Mouse (Mus musculus) spleen, adult 12 weeks (tissue): ENCODE results near the gene Bmper.

Experiments
- DNase-seq: peaks from one replicate; pipeline ENCODE4 v3.0.0; 2022; ENCODE audit warnings: low spot score

The Bmper gene

DNA sequence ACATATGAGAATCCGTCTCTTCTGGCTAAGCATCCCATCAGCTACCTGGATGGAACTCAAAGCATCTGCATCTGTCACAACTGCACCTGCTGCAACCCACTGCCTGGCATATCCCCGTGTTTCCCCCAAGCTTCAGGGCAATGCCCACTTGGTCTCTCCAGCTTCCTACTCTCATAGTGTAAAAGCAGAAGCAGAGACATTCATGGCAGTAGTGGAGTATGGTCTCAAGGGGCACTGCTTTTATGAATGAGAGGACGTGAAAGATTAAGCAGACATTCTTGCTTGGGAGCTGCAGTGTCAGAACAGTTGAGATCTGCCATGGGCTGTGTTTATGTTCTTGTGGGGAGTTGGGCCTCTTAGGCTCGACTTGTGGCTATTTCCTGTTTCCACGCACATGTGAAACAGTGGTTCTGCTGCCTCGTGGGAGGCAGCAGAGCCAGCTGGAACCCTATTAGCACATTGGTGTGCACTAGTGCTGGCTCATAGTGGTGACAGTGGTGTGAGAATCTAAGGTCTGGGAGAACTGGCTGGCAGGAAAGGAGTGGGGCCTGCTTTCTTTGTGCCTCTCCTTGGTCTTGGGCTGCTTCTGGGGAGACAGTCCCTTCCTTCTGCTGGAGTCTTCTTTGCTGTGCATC lies 12.6 kb downstream of the Bmper start:
- no peak for DNase-seq

DNA sequence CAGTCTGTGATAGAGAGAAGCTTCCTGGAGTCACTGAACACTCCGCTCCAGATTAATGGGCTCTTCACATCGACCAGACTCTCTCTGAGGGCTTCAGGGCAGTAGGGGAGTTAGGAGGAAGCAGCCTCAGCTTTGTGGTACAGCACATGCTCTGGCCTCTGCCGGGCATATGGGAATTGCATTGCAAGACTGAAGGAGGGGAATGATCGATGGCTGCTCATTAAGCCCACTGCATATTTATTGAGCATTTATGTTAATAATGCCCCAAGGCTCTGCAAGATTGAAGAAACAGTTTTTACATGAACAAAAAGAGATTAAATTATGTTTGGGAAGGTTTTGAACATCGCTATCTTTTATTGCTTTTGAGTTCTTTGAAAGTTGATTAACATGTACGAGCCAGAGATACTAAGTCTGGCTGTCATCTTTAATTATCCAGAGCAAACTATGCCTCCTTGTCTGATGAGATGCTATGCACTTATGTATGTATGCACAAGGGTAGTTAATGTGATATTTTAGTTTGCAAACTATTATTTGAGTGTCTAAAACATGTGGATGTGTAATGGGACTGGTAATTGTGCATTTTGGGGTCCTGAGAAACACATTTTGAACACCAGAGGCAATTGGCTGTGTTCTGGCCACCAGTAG lies 13.9 kb downstream of the Bmper start:
- DNase-seq, result no peak

- DNase-seq, result no peak
Measured at GRCm38 (mm10) chr9:23239011-23239410, 16.1 kb downstream of the Bmper start.

GRCm38 (mm10) chr9:23242911-23243310 lies 20.0 kb downstream of the Bmper start:
- DNase-seq, result no peak

DNA sequence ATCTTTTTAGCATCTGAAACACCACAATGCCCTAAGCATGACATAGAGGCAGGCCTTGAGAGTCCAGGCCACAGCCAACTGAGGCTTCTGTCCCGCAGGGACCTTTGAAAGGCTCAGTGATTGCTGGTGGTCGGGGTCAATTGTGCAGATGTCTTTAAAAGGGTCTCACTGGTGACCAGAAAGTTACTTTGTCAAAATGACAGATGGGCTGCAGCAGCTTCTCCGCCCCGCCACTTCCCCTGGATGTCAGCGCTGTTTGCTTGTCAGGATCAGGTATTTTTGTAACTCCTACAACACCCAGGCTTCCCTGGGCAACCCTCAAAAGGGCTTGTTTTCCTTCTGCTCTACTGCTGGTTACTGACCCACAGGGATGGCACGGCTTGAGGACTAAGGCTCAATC lies 21.0 kb downstream of the Bmper start:
- DNase-seq, result no peak

DNA sequence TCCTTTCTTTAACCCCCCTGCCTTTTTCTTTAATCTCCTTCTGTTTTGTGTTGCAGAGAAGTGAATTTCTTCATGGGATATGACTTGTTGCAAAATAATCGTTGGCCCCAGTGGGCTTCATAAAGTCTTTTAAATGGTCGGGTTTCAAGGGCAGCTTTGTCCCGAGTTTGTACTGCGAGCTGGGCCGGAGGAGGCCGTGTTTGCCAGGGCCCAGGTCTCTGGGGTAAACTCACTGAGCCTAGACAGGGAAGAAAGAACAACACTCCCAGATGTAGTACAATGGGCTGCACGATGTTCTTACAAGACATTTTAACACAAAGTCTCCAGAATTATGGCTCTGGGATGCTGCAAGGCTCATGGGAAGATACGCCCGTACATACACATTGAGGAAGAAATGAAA lies 23.5 kb downstream of the Bmper start:
- DNase-seq, result no peak

DNA sequence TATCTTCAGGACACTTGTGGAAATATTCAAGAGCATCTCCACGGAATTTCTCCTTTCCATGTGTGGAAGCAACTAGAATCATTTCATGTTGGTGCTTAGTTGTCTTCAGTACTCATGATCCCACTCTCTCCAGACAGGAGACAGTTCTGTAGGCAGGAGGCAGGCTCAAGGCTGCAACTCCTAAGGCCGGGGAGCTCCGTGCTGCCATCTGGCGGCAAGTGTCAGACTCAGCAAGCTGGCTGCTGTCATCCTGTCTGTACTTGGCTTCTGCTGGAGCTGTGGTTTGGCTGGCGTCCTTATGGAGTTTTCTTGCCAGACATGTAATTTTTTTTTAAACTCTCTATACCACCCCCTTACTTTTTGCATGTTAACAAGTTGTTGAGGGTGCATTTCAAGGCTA lies 27.1 kb downstream of the Bmper start:
- DNase-seq, result peak; percentile 3

DNA sequence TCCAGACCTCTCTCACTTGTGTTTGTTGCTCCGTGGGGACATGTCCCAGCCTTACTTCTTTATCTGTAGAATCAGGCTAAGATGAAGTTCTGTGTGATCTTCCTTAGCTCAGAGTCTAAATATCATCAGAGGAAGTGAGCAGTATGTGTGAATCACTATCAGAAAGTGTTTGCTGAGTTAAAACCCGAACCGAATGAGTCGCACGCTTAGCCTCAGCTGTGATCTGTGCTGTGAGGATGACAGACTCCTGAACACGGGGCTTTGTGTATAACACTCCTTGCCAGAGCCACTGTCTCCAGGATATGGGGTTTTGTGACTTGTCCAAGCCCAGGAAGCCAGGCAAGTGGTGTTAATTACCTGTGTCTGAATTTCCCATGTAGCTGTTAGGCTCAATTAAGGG lies 28.1 kb downstream of the Bmper start:
- no peak for DNase-seq

DNA sequence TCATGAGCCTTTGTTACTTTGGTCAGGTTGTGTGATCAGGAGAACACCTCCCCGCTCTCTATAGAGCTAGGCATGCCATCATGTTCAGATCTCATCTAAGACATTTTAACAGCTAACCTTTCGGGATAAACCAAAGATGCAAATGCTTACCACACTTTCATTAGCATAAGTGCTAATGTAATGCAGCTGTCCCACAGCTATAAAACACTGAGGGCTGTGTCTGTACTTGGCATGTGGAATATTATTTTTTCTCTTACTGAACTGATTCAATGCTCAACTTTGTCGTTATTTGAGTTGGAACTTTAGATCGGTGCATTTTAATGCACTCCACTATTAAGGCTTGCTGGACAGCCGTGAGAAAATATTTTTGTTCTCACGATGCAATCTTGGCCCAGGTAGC lies 30.7 kb downstream of the Bmper start:
- no peak for DNase-seq

DNA sequence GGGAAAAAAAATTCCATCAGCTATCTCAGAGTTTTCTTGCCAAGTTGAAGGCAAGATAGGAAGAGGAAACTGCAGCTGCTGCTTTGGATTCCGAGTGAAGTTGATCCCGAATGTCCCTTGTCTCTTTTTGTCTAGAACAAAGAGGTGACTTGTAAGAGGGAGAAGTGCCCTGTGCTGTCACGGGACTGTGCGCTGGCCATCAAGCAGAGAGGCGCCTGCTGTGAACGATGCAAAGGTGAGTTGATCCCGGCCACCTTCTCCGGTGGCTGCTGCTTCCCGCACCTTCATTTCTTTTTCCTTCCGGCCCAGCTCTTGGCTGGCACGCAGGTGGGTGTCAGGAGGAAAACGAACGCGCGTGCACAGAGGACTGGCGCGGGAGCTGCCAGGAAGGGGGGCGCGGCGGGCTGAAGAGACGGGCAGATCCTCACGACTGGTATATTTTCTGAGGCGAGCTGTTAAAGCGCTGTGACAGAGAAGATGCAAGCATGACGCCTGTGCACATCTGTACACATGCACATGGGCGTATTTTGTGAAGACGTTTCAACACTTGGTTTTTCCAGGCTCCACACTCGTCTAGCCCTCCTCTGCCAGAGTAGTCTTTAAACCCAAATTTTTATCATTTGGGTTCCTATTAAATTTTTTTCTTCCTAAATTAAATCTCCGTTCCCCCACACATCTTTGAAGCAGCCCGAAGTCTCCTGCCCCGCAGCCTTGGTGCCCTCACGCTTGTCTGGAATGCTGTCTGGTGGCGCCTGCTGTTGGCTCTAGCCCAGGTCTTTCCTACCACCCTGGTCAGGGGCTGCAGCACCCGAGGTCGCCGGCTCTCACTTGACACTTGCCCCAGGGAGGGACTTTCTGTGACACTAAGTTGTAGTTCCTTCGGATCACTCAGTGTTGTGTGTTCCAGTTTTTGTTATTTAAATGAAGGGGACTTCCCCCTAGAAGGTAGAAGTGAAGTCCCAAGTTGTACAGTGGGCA lies 31.6 kb downstream of the Bmper start:
- DNase-seq, result no peak

GRCm38 (mm10) chr9:23255841-23256240 lies 33.0 kb downstream of the Bmper start:
- DNase-seq, result no peak

DNA sequence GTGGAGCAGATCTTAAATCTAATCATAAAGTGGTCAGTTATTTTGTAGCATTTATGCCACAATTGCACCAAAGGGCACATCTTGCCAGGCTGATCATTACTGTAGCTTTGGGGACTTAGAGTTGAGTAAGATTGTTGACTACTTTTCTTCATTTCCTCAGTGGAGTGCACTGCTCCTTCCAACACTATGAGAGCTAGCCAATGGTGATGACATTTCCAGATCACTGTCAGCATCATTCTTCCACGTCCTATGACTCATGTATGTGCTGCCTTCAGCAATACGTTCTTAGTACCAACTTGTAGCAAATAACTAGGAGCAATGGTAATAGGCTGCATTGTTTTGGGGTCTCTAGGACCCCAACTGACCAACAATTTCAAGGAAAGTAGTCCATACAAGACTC lies 33.7 kb downstream of the Bmper start:
- no peak for DNase-seq

DNA sequence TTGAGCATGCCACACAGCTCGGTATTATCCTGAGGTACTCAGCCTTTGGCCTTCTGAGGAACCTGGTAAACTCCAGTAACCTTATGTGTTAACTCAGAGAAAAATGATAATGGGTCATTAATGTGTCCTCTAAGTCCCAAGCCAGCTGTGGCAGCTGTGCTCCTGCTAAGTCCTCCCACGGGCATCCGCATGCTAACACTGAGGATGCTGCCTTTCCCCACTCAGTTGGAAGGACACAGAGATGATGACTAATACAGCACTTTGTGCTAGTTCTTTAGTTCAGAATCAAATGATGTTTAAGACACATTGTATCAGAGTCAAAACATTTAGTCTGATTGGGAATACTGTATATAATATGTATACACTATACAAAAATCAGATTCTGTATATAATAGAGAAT lies 39.0 kb downstream of the Bmper start:
- no peak for DNase-seq

- no peak for DNase-seq
Measured at GRCm38 (mm10) chr9:23262851-23263250, 40.0 kb downstream of the Bmper start.

DNA sequence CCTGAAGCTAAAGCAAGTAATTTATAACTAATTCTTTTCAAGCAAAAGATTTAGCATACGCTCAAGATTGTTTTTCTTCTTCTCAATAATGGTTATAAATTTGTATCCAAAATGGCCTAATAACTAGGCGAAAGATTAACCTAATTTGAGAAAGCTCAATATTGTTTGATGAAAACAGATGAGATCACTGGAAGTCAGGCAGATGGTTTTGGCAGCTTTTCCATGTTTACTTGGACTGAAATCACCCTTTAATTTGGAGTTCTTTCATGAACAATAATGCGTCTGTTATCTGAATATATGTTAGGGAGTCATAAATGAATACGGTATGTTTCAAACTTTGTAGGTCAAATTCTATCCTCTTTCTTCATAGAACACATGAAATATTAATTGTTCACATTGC lies 41.6 kb downstream of the Bmper start:
- DNase-seq, result no peak

- no peak for DNase-seq
Measured at GRCm38 (mm10) chr9:23268609-23269008, 45.7 kb downstream of the Bmper start.

DNA sequence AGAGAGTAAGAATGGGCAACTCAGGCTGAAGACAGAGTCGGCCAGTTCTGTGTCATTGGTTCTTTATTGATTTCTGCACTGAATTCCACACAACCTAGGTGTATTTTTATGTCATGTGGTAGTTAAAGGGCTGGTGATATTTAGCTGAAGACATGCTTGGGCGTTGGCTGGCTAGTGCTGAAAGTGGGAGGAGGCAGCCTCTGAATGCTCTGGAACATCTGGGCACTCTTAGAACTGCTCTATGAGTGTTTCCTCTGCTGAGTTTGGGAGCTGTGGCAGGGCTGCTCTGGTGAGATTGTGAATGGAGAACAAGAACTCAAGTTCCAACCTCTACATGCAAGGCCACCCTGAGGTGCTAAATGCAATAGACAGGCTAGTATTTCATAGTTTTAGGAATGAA lies 46.2 kb downstream of the Bmper start:
- DNase-seq, result no peak

GRCm38 (mm10) chr9:23276244-23276643 lies 53.4 kb downstream of the Bmper start:
- DNase-seq, result no peak

- DNase-seq, result no peak
Measured at GRCm38 (mm10) chr9:23284940-23285460, 62.1 kb downstream of the Bmper start.

DNA sequence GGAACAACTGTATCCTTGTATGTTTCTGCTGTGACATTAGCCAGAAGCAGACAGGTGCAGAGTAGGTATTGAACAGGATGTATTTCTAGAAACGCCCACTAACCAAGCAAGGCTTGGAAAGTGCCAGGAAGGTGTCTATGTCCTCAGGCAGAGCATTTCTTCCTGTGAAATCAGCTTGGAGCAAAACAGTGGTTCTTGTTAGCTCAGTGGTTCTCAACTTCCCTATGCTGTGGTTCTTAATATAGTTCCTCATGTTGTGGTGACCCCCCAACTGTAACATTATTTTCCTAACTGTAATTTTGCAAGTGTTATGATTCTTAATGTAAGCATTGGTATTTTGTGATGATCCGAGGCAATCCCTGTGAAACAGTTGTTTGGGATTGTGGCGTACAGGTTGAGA lies 70.7 kb downstream of the Bmper start:
- DNase-seq, result no peak

DNA sequence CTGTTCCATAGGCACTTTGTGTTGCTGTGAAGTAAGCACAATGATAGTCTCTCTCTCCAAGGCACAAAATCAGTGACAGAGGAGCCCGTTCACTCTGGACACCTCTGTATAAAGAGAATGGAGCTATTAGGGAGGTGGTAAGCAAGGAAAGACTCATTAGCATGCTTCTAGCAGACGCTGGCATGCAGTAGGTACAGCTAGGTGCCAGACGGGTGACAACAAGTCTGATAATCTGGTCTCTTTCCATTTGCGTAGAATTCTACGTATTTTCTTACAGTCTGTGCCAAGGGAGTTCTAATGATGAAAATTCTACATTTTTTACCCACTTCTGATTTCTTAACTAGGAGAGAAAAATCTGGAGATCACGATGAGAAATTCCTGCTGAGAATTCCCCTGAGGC lies 72.7 kb downstream of the Bmper start:
- DNase-seq, result no peak

- DNase-seq, result no peak
Measured at GRCm38 (mm10) chr9:23297491-23298170, 74.8 kb downstream of the Bmper start.
